13 mouse cellular contexts compared by ENCODE assay signal in genomic region chr13:101736521-101737387, GRCm38 (mm10). TPM values are rescaled to one million over a fixed set of nuclear protein-coding genes. Genes with fewer than 3 reads are reported as not detected.
DNase-seq lines count a peak whose midpoint lies in the region; ATAC-seq and TF ChIP-seq lines count a peak whose summit lies in the region.
"Had no signal": no experiment of that assay in that cellular context is flagged by ENCODE, and none has a peak within 500 bp of the region (broad histone marks: within the 10 kb centered on the region; RNA-seq: fewer than 3 reads in every experiment).

No protein-coding gene starts in this region.

- H3K27me3 ChIP-seq in lung, embryonic 16.5 days (ENCODE audit: control insufficient read depth, insufficient read depth, low read depth, low read length): no peaks in the 10 kb centered on the region
- no peaks in the 10 kb centered on the region for H3K27me3 ChIP-seq in MEL (ENCODE audit: control insufficient read depth in 1 of 2, insufficient read depth in 2 of 2, low read length in 2 of 2)
- H3K27me3 ChIP-seq: embryonic facial prominence, embryonic 15.5 days; heart, embryonic 13.5 days; Patski had no signal

- H3K4me2 ChIP-seq in lung, embryonic 16.5 days (ENCODE audit: low read depth, low read length): peak overlapping the region; percentile 0; the same call in 1 of the 2 replicates
- H3K4me2 ChIP-seq: embryonic facial prominence, embryonic 15.5 days; heart, embryonic 13.5 days had no signal

- no peak for TF ChIP-seq RAD21 in MEL (IDR thresholded peaks at IDR 0.05; ENCODE audit: low read depth, low read length)

- TF ChIP-seq CTCF in lung, adult 2 months (IDR thresholded peaks at IDR 0.05; ENCODE audit: insufficient read depth, low read length): no peak
- TF ChIP-seq CTCF in MEL (IDR thresholded peaks at IDR 0.05 in 2 of 3, conservative IDR thresholded peaks at IDR 0.05 in 1 of 3; ENCODE audit: control insufficient read depth in 1 of 3, insufficient read depth in 1 of 3, low read depth in 2 of 3, low read length in 3 of 3, poor library complexity in 1 of 3, severe bottlenecking in 1 of 3): no peak

- 46% methylated on average over 16 of the region's 16 CpGs for WGBS in lung, embryonic 16.5 days
- 26% methylated on average over 16 of the region's 16 CpGs for WGBS in lung, adult 2 months

- H3K4me3 ChIP-seq in lung, embryonic 16.5 days (ENCODE audit: low read length): no peak overlapping the region
- no peak overlapping the region for H3K4me3 ChIP-seq in lung, adult 2 months (replicated peaks; ENCODE audit: extremely low read depth, low read depth, low read length)
- H3K4me3 ChIP-seq in MEL (ENCODE audit: control insufficient read depth in 1 of 2, insufficient read depth in 1 of 2, low read depth in 2 of 2, low read length in 2 of 2): no peak overlapping the region
- H3K4me3 ChIP-seq: embryonic facial prominence, embryonic 15.5 days; heart, embryonic 13.5 days had no signal

- H3K9me3 ChIP-seq in lung, embryonic 16.5 days (ENCODE audit: control insufficient read depth, low read length): no peaks in the 10 kb centered on the region
- H3K9me3 ChIP-seq in MEL (replicated peaks; ENCODE audit: insufficient read depth, low read length): no peaks in the 10 kb centered on the region
- H3K9me3 ChIP-seq: embryonic facial prominence, embryonic 15.5 days; heart, embryonic 13.5 days had no signal

- H3K27ac ChIP-seq in lung, embryonic 16.5 days (ENCODE audit: low read length): no peak overlapping the region
- no peak overlapping the region for H3K27ac ChIP-seq in MEL (ENCODE audit: control insufficient read depth, low read depth, low read length)
- H3K27ac ChIP-seq: embryonic facial prominence, embryonic 15.5 days; heart, embryonic 13.5 days had no signal

- no peaks in the 10 kb centered on the region for H3K36me3 ChIP-seq in lung, embryonic 16.5 days (ENCODE audit: control insufficient read depth, insufficient read depth, low read length)
- peaks cover 2 to 29% of the 10 kb centered on the region in 2 experiments; a peak in 3 of 4 replicates for H3K36me3 ChIP-seq in MEL (ENCODE audit: control insufficient read depth in 1 of 2, insufficient read depth in 2 of 2, low read length in 2 of 2)
- H3K36me3 ChIP-seq: embryonic facial prominence, embryonic 15.5 days; heart, embryonic 13.5 days had no signal

- DNase-seq in lung, adult 2 months: no peak
- DNase-seq in MEL (ENCODE audit: low read depth, low spot score): no peak
- peak; percentile 59 for DNase-seq in induced T-regulatory cell, adult 2 months (ENCODE audit: low read depth)
- DNase-seq in natural killer cell, adult 2 months (ENCODE audit: low spot score in 2 of 2): peak; percentile 53 to 66
- DNase-seq in embryo, embryonic 9.5 days (ENCODE audit: extremely low spot score): no peak
- DNase-seq in adrenal gland, adult (ENCODE audit: inconsistent age in 2 of 2, low spot score in 1 of 2): no peak
- DNase-seq: adrenal gland, postnatal 36 days; cerebellum, postnatal 25 days; right cerebral cortex, postnatal 25 days had no signal

- no peak overlapping the region; the same call in 1 of the 2 replicates for H3K9ac ChIP-seq in lung, embryonic 16.5 days (ENCODE audit: low read length)
- no peak overlapping the region for H3K9ac ChIP-seq in MEL (ENCODE audit: control insufficient read depth, low read depth, low read length, poor library complexity, severe bottlenecking)
- H3K9ac ChIP-seq: embryonic facial prominence, embryonic 15.5 days; heart, embryonic 13.5 days had no signal

- H3K4me1 ChIP-seq in lung, embryonic 16.5 days (replicated peaks; ENCODE audit: control insufficient read depth, insufficient read depth, low read length): peaks cover 40% of the 10 kb centered on the region
- peaks cover 53% of the 10 kb centered on the region for H3K4me1 ChIP-seq in lung, adult 2 months (ENCODE audit: control insufficient read depth, insufficient read depth, low read length)
- peaks cover 0 to 19% of the 10 kb centered on the region in 2 experiments for H3K4me1 ChIP-seq in MEL (ENCODE audit: control insufficient read depth in 1 of 2, insufficient read depth in 2 of 2, low read length in 2 of 2)

- no peak for TF ChIP-seq EP300 in MEL (IDR thresholded peaks at IDR 0.05; ENCODE audit: low read depth in 1 of 2, low read length in 2 of 2)

- peaks cover 40% of the 10 kb centered on the region for H3K79me2 ChIP-seq in MEL (ENCODE audit: control insufficient read depth, insufficient read depth, low read length, poor library complexity)

- ATAC-seq in lung, embryonic 16.5 days (ENCODE audit: low read depth): no peak
- ATAC-seq: Patski had no signal

- TF ChIP-seq POLR2A in lung, adult 2 months (IDR thresholded peaks at IDR 0.05; ENCODE audit: borderline replicate concordance, extremely low read depth, low read depth, low read length): no peak
- TF ChIP-seq POLR2A in MEL (IDR thresholded peaks at IDR 0.05; ENCODE audit: control insufficient read depth in 1 of 2, insufficient read depth in 1 of 2, low read depth in 1 of 2, low read length in 2 of 2, poor library complexity in 1 of 2): no peak

TF ChIP-seq in MEL, 35 proteins besides CTCF, POLR2A, EP300 and RAD21:
- TF ChIP-seq MAX (IDR thresholded peaks at IDR 0.05; ENCODE audit: low read length): no peak
- no peak for TF ChIP-seq POLR2AphosphoS5 (IDR thresholded peaks at IDR 0.05; ENCODE audit: borderline replicate concordance, low read depth, low read length)
- TF ChIP-seq ELF1 (IDR thresholded peaks at IDR 0.05; ENCODE audit: low read depth, low read length): no peak
- no peak for TF ChIP-seq GATA1 (IDR thresholded peaks at IDR 0.05; ENCODE audit: low read depth, low read length)
- no peak for TF ChIP-seq CHD1 (IDR thresholded peaks at IDR 0.05; ENCODE audit: low read depth, low read length)
- TF ChIP-seq ZC3H11A (IDR thresholded peaks at IDR 0.05; ENCODE audit: low read depth, low read length): no peak
- TF ChIP-seq ETS1 (IDR thresholded peaks at IDR 0.05; ENCODE audit: low read depth, low read length): peak; percentile 58; the same call in 1 of the 2 replicates
- TF ChIP-seq SIN3A (IDR thresholded peaks at IDR 0.05; ENCODE audit: low read length): 0 out of 2 replicates have a peak, but pooled peaks have one; percentile 18
- TF ChIP-seq ZNF384 (IDR thresholded peaks at IDR 0.05; ENCODE audit: low read depth, low read length): no peak
- no peak for TF ChIP-seq KAT2A (conservative IDR thresholded peaks at IDR 0.05; ENCODE audit: low read depth, low read length)
- no peak for TF ChIP-seq HCFC1 (IDR thresholded peaks at IDR 0.05; ENCODE audit: low read depth, low read length)
- TF ChIP-seq USF2 (IDR thresholded peaks at IDR 0.05; ENCODE audit: borderline replicate concordance in 1 of 2, insufficient read depth in 1 of 2, low read depth in 1 of 2, low read length in 2 of 2): no peak
- TF ChIP-seq GABPA (IDR thresholded peaks at IDR 0.05; ENCODE audit: low read depth, low read length): no peak
- no peak for TF ChIP-seq E2F4 (IDR thresholded peaks at IDR 0.05; ENCODE audit: borderline replicate concordance, low read depth, low read length)
- TF ChIP-seq ZMIZ1 (IDR thresholded peaks at IDR 0.05; ENCODE audit: low read depth, low read length): no peak
- no peak for TF ChIP-seq MAZ (IDR thresholded peaks at IDR 0.05; ENCODE audit: low read depth, low read length)

RNA-seq across cellular contexts. Expression of gene Pik3r1, which starts 31.3 kb away (rescaled TPM):
- 28.5 and 31.1 TPM in 2 replicates for polyA plus RNA-seq in lung, embryonic 16.5 days (2015; fragmentation: Nextera tagmentation; extraction: Ambion mirVana)
- 15.6 and 25.9 TPM in 2 replicates for polyA plus RNA-seq in lung, adult 2 months (2012; rRNA removed)
- 41.4 TPM in 2 replicates for total RNA-seq in MEL (2012; rRNA removed)
- 100 to 1,000 TPM in 1 of 2 experiments, 10 to 100 TPM in 1; 23.8 to 116 TPM for polyA plus RNA-seq in MEL (2012; ENCODE audit: insufficient read depth in 1 of 2, insufficient read length in 2 of 2, low read depth in 1 of 2, low replicate concordance in 2 of 2, missing spikeins in 1 of 2)

Comparison
In these comparisons a context has a peak if more than half of its experiments do, and no peak if none do; other contexts are left out.
1. DNase-seq: peak in induced T-regulatory cell, adult 2 months (single experiment) and natural killer cell, adult 2 months (2 of 2); none in lung, adult 2 months (single experiment), MEL (single experiment), embryo, embryonic 9.5 days (single experiment) and adrenal gland, adult (0 of 2).